Mouse (Mus musculus) brain, embryonic 14.5 days (tissue): ENCODE data around the gene Gnat1.

ENCODE experiments used
- CTCF ChIP-seq: fragments of 200-500 bp; IDR thresholded peaks from 2 replicates; pipeline ENCODE4 v1.5.1; 2012; ENCODE audit warnings: inconsistent platforms, mild to moderate bottlenecking, moderate library complexity, borderline replicate concordance; ENCODE audit not compliant: insufficient read depth, insufficient read length; ENCODE audit errors: extremely low read depth
- POLR2A ChIP-seq: fragments of 200-500 bp; IDR thresholded peaks from 2 replicates; pipeline ENCODE4 v1.6.1; 2012; ENCODE audit warnings: mild to moderate bottlenecking, inconsistent platforms, borderline replicate concordance; ENCODE audit not compliant: poor library complexity, insufficient read depth, insufficient read length, severe bottlenecking; ENCODE audit errors: extremely low read depth

- no peak for TF ChIP-seq CTCF
- TF ChIP-seq POLR2A, result no peak
Observed at GRCm38 (mm10) chr9:107679501-107679900, at the start of gene Gnat1.
